Mouse (Mus musculus): ENCODE measurements around the gene AC129217.1.
"Not testable (repeated sequence)": the region's sequence is repeated elsewhere in the genome, so short reads cannot be mapped to it uniquely, and the experiment has no call there.

AC129217.1 gene

DNA sequence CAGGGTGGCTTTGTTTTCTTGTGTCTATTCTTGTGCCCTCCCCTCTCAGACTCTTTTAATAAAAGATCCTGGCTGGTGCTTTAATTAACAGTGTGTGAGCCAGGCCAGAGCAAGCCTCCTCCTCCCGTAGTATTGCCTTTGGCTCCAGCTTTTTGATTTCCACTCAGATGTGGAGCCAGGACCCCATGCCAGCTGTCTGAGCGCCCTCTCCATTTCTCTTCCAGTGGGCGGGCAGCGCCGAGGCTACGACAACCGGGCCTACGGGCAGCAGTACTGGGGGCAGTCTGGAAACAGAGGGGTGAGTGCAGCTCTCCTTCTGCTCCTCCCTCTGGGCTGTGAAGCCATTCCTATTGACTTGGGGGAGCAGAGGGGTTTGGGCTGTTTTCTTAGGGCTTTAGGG, 1.1 kb downstream of the AC129217.1 start:
- no peak for DNase-seq (ENCODE audit: low read depth, low spot score)

DNA sequence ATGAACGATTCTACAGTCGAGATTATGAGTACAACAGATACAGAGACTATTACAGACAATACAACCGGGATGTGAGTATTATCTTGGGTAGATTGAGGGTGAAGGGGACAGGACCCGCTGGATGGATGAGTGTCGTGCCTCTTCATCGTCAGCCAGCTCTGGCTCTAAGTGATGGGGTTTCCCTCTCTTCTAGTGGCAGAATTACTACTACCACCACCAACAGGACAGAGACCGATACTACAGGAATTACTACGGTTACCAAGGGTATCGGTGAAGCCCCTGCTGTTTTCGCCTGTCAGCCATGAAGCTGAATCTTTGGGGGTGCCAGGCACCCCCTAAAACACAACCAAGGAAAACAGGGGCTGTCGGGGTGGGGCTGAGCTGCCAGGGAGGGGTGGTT, 1.7 kb downstream of the AC129217.1 start:
- no peak for DNase-seq (ENCODE audit: low read depth, low spot score)

GRCm38 (mm10) chr19:8832971-8833370, 3.4 kb downstream of the AC129217.1 start:
- no peak for DNase-seq (ENCODE audit: low read depth, low spot score)

DNA sequence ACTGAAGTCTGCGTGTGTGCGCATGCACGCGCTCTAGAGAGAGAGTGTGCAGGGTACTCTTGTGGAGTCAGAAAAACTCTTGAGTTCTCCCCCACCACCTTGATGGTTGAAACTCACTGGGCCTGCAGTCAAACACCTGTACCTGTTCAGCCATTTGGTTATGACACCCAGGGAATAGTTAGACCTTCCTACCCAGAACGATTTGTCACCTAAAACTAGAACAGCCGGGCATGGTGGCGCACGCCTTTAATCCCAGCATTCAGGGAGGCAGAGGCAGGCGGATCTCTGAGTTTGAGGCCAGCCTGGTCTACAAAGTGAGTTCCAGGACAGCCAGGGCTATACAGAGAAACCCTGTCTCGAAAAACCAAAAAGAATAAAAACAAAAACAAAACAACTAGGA, 6.8 kb downstream of the AC129217.1 start:
- not testable (repeated sequence) for DNase-seq (ENCODE audit: low read depth, low spot score)

GRCm38 (mm10) chr19:8837251-8837791, 7.7 kb downstream of the AC129217.1 start, which contains the start of gene Bscl2:
TSS of gene Bscl2 (plus strand) at chr19:8837467.
- peak; percentile 70 for DNase-seq (ENCODE audit: low read depth, low spot score)

DNA sequence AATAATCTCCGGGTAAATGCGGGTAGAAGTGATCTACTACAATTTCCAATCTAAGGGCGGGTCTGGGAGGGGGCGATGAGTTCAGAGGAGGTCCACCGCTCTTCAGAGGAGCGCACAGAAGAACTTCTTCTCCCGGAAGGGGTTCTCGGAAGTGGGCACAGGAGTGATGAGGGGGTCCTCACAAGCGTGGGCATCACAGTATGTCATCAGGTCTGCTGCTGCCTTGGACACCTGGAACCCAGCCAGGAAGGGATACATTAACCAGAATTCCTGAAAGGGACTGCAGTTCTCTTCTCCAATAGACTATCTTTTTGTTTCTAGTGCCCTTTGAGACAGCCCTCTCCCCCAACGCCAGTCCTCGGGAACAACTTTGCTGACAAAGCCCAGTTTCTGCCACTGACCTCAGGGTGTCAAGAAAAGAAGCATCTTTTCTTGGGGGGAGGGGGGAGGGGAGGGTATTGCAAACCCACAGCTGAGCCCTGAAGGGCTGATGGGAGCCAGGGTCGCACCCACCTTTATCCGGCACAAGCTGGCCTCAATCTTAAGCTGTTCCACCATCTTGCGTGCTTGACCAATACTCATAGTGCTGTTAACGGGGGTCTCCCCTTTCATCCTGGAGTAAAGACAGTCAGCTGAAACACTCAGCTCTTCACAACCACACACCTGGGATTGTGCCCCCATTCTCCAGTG, 8.6 kb downstream of the AC129217.1 start:
- peak; percentile 41 for DNase-seq (ENCODE audit: low read depth, low spot score)

DNA sequence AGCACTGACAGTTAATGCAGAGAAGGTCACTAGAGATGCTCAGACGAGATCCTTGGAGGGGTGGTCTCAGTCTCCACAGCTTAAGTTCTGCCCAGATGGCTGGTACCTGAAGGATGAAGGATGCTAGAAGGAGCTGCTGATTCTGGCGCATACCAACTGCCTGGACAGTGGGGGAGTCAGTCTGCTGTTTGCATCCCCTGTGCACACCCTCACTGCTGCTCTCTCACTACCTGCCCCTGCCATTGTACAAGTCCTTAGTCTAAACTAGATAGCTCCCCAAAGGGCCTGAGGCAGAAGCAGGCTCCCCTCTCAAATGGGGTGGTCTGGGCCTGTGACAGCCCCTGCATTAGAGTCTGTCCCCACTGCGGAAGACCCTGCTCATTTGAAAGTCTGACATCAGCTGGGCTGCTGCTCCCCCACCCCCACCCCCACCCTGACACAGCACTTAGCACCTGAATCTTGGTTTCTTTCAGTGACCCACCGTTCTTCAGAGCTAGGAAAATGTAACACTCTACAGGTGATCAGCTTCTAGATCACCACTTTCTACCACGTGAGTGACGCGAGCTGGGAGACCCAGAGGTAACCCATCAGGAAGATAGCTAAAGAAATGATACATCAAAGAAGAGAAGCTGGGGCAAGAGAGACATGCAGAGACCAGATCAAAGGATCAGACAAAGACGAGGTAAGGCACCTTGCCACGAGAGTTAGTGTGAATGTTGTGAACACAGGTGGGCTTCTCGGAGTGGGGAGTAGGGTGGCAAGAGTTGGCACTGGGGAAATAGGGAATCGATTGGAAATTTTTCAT, 9.7 kb downstream of the AC129217.1 start, which contains the start of gene Gng3:
Gene Gng3 (minus strand): TSS at position 92 of the 805 bp plus-strand sequence.
- no peak for DNase-seq (ENCODE audit: low read depth, low spot score)

GRCm38 (mm10) chr19:8839908-8840791, 10.6 kb downstream of the AC129217.1 start:
- peak; percentile 54 for DNase-seq (ENCODE audit: low read depth, low spot score)

- no peak for DNase-seq (ENCODE audit: low read depth, low spot score)
These were observed 11.4 kb downstream of the AC129217.1 start for GRCm38 (mm10) chr19:8841012-8841411.

- DNase-seq (ENCODE audit: low read depth, low spot score), result no peak
These were observed 13.4 kb downstream of the AC129217.1 start for GRCm38 (mm10) chr19:8842961-8843360.

DNA sequence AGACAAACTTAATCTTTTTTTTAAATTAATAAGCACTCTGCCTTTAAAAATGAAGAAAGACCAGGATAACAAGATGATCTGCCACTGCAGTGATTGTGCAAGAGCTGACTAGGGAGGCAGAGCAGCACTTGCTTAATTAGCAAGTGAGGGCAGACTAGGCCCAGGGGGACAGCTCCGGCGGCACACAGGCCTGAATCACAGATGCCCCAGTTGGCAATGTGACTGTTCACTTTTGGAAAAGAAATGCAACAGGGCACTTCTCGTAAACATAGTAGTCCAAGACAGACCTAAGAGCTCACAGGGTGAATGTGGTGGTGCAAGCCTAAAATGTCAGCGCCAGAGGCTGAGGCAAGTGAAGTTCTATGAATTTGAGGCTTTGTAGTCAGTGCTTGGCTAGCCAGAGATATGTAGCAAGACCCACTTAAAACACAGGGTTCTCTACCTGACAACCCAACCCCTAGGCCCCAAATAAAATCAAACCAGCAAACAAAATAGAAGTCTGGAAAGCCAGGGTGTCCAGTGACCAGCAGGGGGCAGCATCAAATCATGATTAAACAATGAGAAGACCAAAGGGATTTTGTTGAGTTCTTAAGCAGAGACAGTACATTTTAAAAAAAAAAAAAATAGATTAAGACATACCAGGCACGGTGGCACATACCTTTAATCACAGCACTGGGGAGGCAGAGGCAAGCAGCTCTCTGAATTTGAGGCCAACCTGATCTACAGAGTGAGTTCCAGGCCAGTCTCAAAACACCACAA, 15.0 kb downstream of the AC129217.1 start:
- peak; percentile 56 for DNase-seq (ENCODE audit: low read depth, low spot score)

DNA sequence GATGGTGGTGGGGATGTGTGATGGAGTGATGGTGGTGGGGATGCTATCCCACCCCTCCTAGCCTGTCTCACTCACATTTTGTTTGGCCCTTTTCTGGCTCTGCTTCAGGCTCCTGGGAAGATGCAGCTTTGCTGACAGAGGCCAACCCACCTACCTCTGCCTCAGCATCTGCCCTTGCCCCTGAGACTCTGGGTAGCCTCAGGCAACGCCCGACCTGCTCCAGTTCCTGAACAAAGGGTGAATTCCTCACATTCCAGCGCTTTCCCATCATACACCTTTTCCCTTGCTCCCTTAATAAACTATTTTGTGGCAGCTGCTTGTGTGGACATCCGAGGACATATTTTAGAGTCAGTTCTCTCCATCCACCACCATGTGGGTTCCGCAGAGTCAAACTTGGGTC, 18.8 kb downstream of the AC129217.1 start:
- DNase-seq (ENCODE audit: low read depth, low spot score), result no peak

DNA sequence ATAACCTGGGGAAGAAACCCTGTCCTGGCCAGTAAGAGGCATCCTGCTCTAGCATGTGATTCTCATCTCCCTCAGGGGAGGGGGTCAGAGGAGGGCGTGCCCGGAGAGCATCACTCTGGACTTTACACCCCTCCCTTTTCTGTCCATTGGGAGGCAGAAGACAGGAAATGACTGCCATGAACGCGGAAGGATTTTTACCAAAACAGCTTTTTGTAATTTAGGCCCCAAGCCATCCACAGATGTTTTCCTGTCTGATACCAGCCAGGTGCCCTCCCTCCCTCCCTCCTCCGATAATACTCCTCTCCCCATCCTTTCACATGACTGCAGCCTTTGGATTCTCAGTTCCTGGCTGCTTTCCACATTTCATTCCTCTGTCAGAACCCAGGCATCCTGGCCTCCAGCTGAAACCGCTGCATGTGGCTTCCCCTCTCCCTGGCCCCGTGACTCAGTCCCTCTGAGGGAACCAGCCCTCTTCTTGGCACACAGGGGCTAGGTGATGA, 20.9 kb downstream of the AC129217.1 start, which contains the start of gene Lrrn4cl:
Gene Lrrn4cl (plus strand): TSS at position 367 of the 500 bp plus-strand sequence.
- peak; percentile 89 for DNase-seq (ENCODE audit: low read depth, low spot score)

GRCm38 (mm10) chr19:8851639-8852038, 22.1 kb downstream of the AC129217.1 start:
- DNase-seq (ENCODE audit: low read depth, low spot score), result no peak

DNA sequence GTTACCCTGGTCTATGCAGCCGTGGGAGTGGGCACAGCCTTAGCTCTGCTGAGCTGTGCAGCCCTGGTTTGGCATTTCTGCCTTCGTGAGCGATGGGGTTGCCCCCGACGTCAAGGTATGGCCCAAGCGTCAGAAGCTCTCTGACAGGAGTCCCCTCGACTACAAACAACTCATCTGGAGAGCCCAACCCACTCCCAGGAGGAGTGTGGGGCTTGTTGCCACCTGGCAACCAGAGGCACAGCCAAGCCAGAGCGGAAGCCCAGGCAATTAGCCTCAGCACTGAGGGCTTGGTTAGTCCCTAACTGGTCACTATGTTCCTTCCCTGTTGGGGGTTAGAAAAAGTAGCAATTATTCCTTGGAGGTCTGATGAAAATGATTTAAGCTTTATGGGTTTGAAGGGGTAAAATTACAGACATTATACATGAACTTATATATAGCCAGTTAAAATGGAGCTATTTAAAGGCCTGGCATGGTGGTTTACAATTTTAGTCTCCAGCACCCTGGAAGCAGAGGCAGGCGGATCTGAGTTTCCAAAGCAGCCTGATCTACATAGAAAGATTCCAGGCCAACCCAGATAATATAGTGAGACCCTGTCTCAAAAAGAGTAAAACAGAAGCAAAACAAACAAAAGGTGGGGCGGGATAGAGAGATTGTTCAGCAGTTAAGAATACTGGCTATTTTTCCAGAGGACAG, 22.8 kb downstream of the AC129217.1 start:
- DNase-seq (ENCODE audit: low read depth, low spot score), result peak; percentile 59

DNA sequence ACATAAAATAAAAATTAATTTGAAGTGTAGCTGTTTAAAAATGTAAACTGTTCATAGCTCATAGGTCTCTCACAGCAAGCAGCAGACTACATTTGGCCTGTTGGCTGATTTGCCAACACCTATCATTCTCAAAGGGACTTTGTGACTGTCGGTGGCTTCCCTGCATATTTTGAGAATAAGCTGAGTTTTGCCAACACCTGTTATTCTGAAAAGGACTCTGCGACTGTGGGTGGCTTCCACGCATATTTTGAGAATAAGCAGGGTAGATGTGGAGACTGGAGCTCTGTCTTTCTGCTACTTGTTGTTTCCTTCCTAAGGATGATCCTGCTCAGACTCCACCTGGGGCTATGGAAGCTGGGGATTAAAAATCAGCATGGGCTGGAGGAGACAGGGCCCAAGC, 23.5 kb downstream of the AC129217.1 start:
- no peak for DNase-seq (ENCODE audit: low read depth, low spot score)

DNA sequence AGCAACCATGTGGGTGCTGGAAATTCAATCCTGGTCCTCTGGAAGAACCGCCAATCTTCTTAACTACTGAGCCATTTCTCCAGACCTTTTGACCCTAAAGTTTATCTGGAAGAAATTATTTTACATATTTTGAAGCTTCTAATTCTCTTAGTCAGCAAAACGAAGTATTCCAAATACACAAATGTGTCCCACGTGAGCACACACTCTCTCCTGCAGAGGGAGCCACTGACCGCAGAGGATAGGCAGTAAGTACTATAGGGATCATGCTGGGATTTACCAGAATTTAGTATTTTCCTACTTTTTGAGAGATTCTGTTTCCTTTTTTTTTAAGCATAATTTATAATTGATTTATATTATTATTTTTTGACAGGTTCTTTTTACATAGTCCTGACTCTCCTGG, 28.1 kb downstream of the AC129217.1 start:
- no peak for DNase-seq (ENCODE audit: low read depth, low spot score)

GRCm38 (mm10) chr19:8859018-8859417, 29.4 kb downstream of the AC129217.1 start:
- no peak for DNase-seq (ENCODE audit: low read depth, low spot score)

DNA sequence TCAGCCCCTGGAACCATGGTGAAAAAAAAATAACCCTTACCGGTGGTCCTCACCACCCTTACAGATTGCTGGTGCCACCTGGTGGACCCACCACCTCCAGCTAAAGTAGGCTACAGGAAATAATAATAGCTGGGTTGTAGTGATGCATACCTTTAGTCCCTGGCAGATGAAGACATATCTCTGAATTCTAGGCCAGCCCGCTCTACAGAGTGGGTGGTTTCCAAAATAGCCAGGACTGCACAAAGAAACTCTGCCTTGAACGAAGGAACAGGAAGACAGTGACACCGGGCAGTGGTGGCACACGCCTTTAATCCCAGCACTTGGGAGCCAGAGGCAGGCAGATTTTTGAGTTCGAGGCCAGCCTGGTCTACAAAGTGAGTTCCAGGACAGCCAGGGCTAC, 34.7 kb downstream of the AC129217.1 start:
- DNase-seq (ENCODE audit: low read depth, low spot score), result no peak

GRCm38 (mm10) chr19:8870381-8870780, 40.8 kb downstream of the AC129217.1 start:
- not testable (repeated sequence) for DNase-seq (ENCODE audit: low read depth, low spot score)
